Mouse (Mus musculus): ENCODE measurements at regions not wholly inside any gene's neighbourhood (a gene's known extent, or its start where the extent isn't known, plus 50 kb on each side); places are given as distances from the start of the nearest gene placed in this dataset.

- no peak for DNase-seq (ENCODE audit: low spot score)
Observed at GRCm38 (mm10) chr3:38579781-38580180, 95.1 kb upstream of the Ankrd50 start.

GRCm38 (mm10) chr3:38577890-38578628, 93.4 kb upstream of the Ankrd50 start:
- DNase-seq (ENCODE audit: low spot score) = no peak

GRCm38 (mm10) chr3:38573594-38573993, 89.0 kb upstream of the Ankrd50 start:
- DNase-seq (ENCODE audit: low spot score) = no peak

GRCm38 (mm10) chr3:38572159-38572558, 87.5 kb upstream of the Ankrd50 start:
- no peak for DNase-seq (ENCODE audit: low spot score)

- DNase-seq (ENCODE audit: low spot score) = no peak
Observed at GRCm38 (mm10) chr3:38571224-38571623, 86.6 kb upstream of the Ankrd50 start.

- DNase-seq (ENCODE audit: low spot score) = peak; percentile 43
Observed at GRCm38 (mm10) chr3:38569001-38569400, 84.4 kb upstream of the Ankrd50 start.

- no peak for DNase-seq (ENCODE audit: low spot score)
Observed at GRCm38 (mm10) chr3:38568596-38568975, 83.9 kb upstream of the Ankrd50 start.

GRCm38 (mm10) chr3:38567946-38568595, 83.4 kb upstream of the Ankrd50 start:
- DNase-seq (ENCODE audit: low spot score) = no peak

GRCm38 (mm10) chr3:38566576-38566975, 81.9 kb upstream of the Ankrd50 start:
- no peak for DNase-seq (ENCODE audit: low spot score)

GRCm38 (mm10) chr3:38564844-38565243, 80.2 kb upstream of the Ankrd50 start:
- no peak for DNase-seq (ENCODE audit: low spot score)

- no peak for DNase-seq (ENCODE audit: low spot score)
Observed at GRCm38 (mm10) chr3:38564364-38564763, 79.7 kb upstream of the Ankrd50 start.

GRCm38 (mm10) chr3:38561186-38561585, 76.5 kb upstream of the Ankrd50 start:
- DNase-seq (ENCODE audit: low spot score) = no peak

- no peak for DNase-seq (ENCODE audit: low spot score)
Observed at GRCm38 (mm10) chr3:38555939-38556338, 71.3 kb upstream of the Ankrd50 start.

GRCm38 (mm10) chr3:38553470-38554043, 68.9 kb upstream of the Ankrd50 start:
- no peak for DNase-seq (ENCODE audit: low spot score)

- no peak for DNase-seq (ENCODE audit: low spot score)
Observed at GRCm38 (mm10) chr3:38547032-38547431, 62.4 kb upstream of the Ankrd50 start.

- DNase-seq (ENCODE audit: low spot score) = no peak
Observed at GRCm38 (mm10) chr3:38545501-38545896, 60.9 kb upstream of the Ankrd50 start.

GRCm38 (mm10) chr3:38544718-38545500, 60.3 kb upstream of the Ankrd50 start:
- DNase-seq (ENCODE audit: low spot score) = no peak

- no peak for DNase-seq (ENCODE audit: low spot score)
Observed at GRCm38 (mm10) chr3:38543816-38544215, 59.2 kb upstream of the Ankrd50 start.

- no peak for DNase-seq (ENCODE audit: low spot score)
Observed at GRCm38 (mm10) chr3:38541296-38541695, 56.7 kb upstream of the Ankrd50 start.

- no peak for DNase-seq (ENCODE audit: low spot score)
Observed at GRCm38 (mm10) chr3:38538309-38538708, 53.7 kb upstream of the Ankrd50 start.

- DNase-seq (ENCODE audit: low spot score) = no peak
Observed at GRCm38 (mm10) chr3:38537770-38538169, 53.1 kb upstream of the Ankrd50 start.
